Mouse (Mus musculus) bone marrow macrophage, adult 2 months (primary cell): Measurements from ENCODE around the gene Cachd1. TPM values are rescaled to one million over a fixed set of nuclear protein-coding genes. Genes with fewer than 3 reads are reported as not detected.

ENCODE experiments used
- H3K27ac ChIP-seq: 2 replicates; pipeline ENCODE4 v1.5.1; 2012; ENCODE audit warnings: low read depth, low read length; ENCODE audit not compliant: insufficient read depth
- H3K4me1 ChIP-seq: 2 replicates; pipeline ENCODE4 v1.6.1; 2012; ENCODE audit warnings: low read length; ENCODE audit not compliant: control insufficient read depth, insufficient read depth
- H3K4me3 ChIP-seq: 2 replicates; pipeline ENCODE4 v1.5.1; 2012; ENCODE audit warnings: mild to moderate bottlenecking, low read length, moderate library complexity; ENCODE audit not compliant: insufficient read depth
- CTCF ChIP-seq: IDR thresholded peaks from 2 replicates; pipeline ENCODE4 v1.5.1; 2012; ENCODE audit warnings: low read depth, mild to moderate bottlenecking, low read length, moderate library complexity
- POLR2A ChIP-seq: IDR thresholded peaks from 2 replicates; pipeline ENCODE4 v1.6.1; 2012; ENCODE audit warnings: mild to moderate bottlenecking, low read depth, low read length, borderline replicate concordance
- polyA plus RNA-seq: library from polyadenylated mRNA; stranded (reverse); fragments of >200 nt; gene quantifications from 2 replicates; pipeline ENCODE4 v1.2.4, GENCODE M21; 2012; ENCODE audit not compliant: missing spikeins, insufficient read depth, insufficient read length

Cachd1 gene
- polyA plus RNA-seq, 1 experiment, result not detected

GRCm38 (mm10) chr4:100863861-100864428 lies 87.5 kb downstream of the Cachd1 start:
- TF ChIP-seq POLR2A, result no peak
- no peak for TF ChIP-seq CTCF
- no peak overlapping the region for H3K4me3 ChIP-seq
- H3K27ac ChIP-seq, result no peak overlapping the region
- no peaks in the 10 kb centered on the region for H3K4me1 ChIP-seq

GRCm38 (mm10) chr4:100865423-100865822 lies 88.9 kb downstream of the Cachd1 start:
- Histone ChIP-seq H3K4me1 (no peaks in the 10 kb centered on the region), H3K27ac (no peak overlapping the region), H3K4me3 (no peak overlapping the region)
- no peak for TF ChIP-seq POLR2A
- no peak for TF ChIP-seq CTCF

- Histone ChIP-seq H3K4me1 (no peaks in the 10 kb centered on the region), H3K27ac (no peak overlapping the region), H3K4me3 (no peak overlapping the region)
- TF ChIP-seq CTCF (no peak), POLR2A (no peak)
These were observed 89.7 kb downstream of the Cachd1 start for GRCm38 (mm10) chr4:100865962-100866703.

- Histone ChIP-seq H3K27ac (no peak overlapping the region), H3K4me1 (no peaks in the 10 kb centered on the region), H3K4me3 (no peak overlapping the region)
- no peak for TF ChIP-seq POLR2A
- TF ChIP-seq CTCF, result no peak
These were observed 100.9 kb downstream of the Cachd1 start for GRCm38 (mm10) chr4:100877351-100877750.

- H3K4me1 ChIP-seq, result no peaks in the 10 kb centered on the region
- H3K4me3 ChIP-seq, result no peak overlapping the region
- H3K27ac ChIP-seq, result no peak overlapping the region
- no peak for TF ChIP-seq CTCF
- no peak for TF ChIP-seq POLR2A
These were observed 102.9 kb downstream of the Cachd1 start for GRCm38 (mm10) chr4:100879414-100879813.

GRCm38 (mm10) chr4:100880075-100880474 lies 103.6 kb downstream of the Cachd1 start:
- no peaks in the 10 kb centered on the region for H3K4me1 ChIP-seq
- no peak overlapping the region for H3K4me3 ChIP-seq
- H3K27ac ChIP-seq, result no peak overlapping the region
- no peak for TF ChIP-seq POLR2A
- no peak for TF ChIP-seq CTCF

- no peak for TF ChIP-seq POLR2A
- no peak for TF ChIP-seq CTCF
- no peaks in the 10 kb centered on the region for H3K4me1 ChIP-seq
- no peak overlapping the region for H3K4me3 ChIP-seq
- H3K27ac ChIP-seq, result no peak overlapping the region
These were observed 109.6 kb downstream of the Cachd1 start for GRCm38 (mm10) chr4:100885793-100886742.

- TF ChIP-seq POLR2A, result no peak
- TF ChIP-seq CTCF, result no peak
- no peaks in the 10 kb centered on the region for H3K4me1 ChIP-seq
- no peak overlapping the region for H3K4me3 ChIP-seq
- H3K27ac ChIP-seq, result no peak overlapping the region
These were observed 110.4 kb downstream of the Cachd1 start for GRCm38 (mm10) chr4:100886743-100887416.

GRCm38 (mm10) chr4:100890106-100890970 lies 113.9 kb downstream of the Cachd1 start:
- Histone ChIP-seq H3K4me3 (no peak overlapping the region), H3K4me1 (no peaks in the 10 kb centered on the region), H3K27ac (no peak overlapping the region)
- TF ChIP-seq CTCF (no peak), POLR2A (no peak)

GRCm38 (mm10) chr4:100893739-100894138 lies 117.3 kb downstream of the Cachd1 start:
- no peak overlapping the region for H3K27ac ChIP-seq
- TF ChIP-seq POLR2A (no peak), CTCF (no peak)
- H3K4me1 ChIP-seq, result no peaks in the 10 kb centered on the region
- H3K4me3 ChIP-seq, result no peak overlapping the region
